Mouse (Mus musculus) heart, postnatal 14 days (tissue): ENCODE data around the gene Armh2. TPM values are rescaled to one million over a fixed set of nuclear protein-coding genes. Genes with fewer than 3 reads are reported as not detected.

Experiments
- total RNA-seq, 2 experiments: library from RNA; stranded (reverse); gene quantifications; 2 replicates each; pipeline ENCODE4 v1.2.3; 2021

The Armh2 gene
- total RNA-seq, 2 experiments from 2014 or later = not detected

Other genes with a start within 250 kb of the Armh2 start
- 1 to 10 TPM; 8.9 to 9.2 TPM for gene Ripor2, start 159.0 kb upstream of the Armh2 start, total RNA-seq
- 10 to 100 TPM; 32.6 to 34.4 TPM for gene Gmnn, start 20.7 kb downstream of the Armh2 start, total RNA-seq
- 100 to 1,000 TPM; 138 to 142 TPM for gene BC005537, start 60.4 kb downstream of the Armh2 start, total RNA-seq
- 100 to 1,000 TPM; 322 to 329 TPM for gene Acot13, start 90.3 kb downstream of the Armh2 start, total RNA-seq
- gene Tdp2, start 90.4 kb downstream of the Armh2 start, total RNA-seq = 10 to 100 TPM; 15.2 TPM
- not detected for gene D130043K22Rik, start 103.9 kb downstream of the Armh2 start, total RNA-seq
- gene Aldh5a1, start 196.4 kb downstream of the Armh2 start, total RNA-seq = 10 to 100 TPM; 18.2 to 20.5 TPM
- 1 to 10 TPM; 1.2 to 1.5 TPM for gene Gpld1, start 201.9 kb downstream of the Armh2 start, total RNA-seq